Mouse (Mus musculus) lung, embryonic 15.5 days (tissue): ENCODE measurements around the gene Dll3. TPM values are rescaled to one million over a fixed set of nuclear protein-coding genes. Genes with fewer than 3 reads are reported as not detected.
"Not testable (repeated sequence)": the region's sequence is repeated elsewhere in the genome, so short reads cannot be mapped to it uniquely, and the experiment has no call there.

Experiments
- ATAC-seq: fragments of 200-750 bp; cut with Nextera tagmentation; 2 replicates; pipeline ENCODE4 v1.8.0; 2017; ENCODE audit warnings: moderate number of reproducible peaks, borderline replicate concordance; ENCODE audit not compliant: low FRiP score, low TSS enrichment; ENCODE audit errors: extremely low read depth
- H3K27ac ChIP-seq: fragments of 300-500 bp; sonication (generic); 2 replicates; pipeline ENCODE4 v1.5.1; 2015; ENCODE audit warnings: moderate library complexity, mild to moderate bottlenecking, inconsistent platforms
- H3K27me3 ChIP-seq: fragments of 300-500 bp; sonication (generic); 2 replicates; pipeline ENCODE4 v1.6.1; 2015; ENCODE audit warnings: inconsistent platforms
- H3K36me3 ChIP-seq: fragments of 300-500 bp; sonication (generic); 2 replicates; pipeline ENCODE4 v1.6.1; 2015; ENCODE audit warnings: inconsistent platforms
- H3K4me1 ChIP-seq: fragments of 300-500 bp; sonication (generic); 2 replicates; pipeline ENCODE4 v1.6.1; 2015; ENCODE audit warnings: inconsistent platforms
- H3K4me2 ChIP-seq: fragments of 300-500 bp; sonication (generic); 2 replicates; pipeline ENCODE4 v1.6.1; 2015; ENCODE audit warnings: inconsistent platforms, mild to moderate bottlenecking, moderate library complexity
- H3K4me3 ChIP-seq: fragments of 300-500 bp; sonication (generic); 2 replicates; pipeline ENCODE4 v1.5.1; 2015; ENCODE audit warnings: mild to moderate bottlenecking, inconsistent platforms
- H3K9ac ChIP-seq: fragments of 300-500 bp; sonication (generic); 2 replicates; pipeline ENCODE4 v1.6.1; 2015; ENCODE audit warnings: inconsistent platforms
- H3K9me3 ChIP-seq: fragments of 300-500 bp; sonication (generic); 2 replicates; pipeline ENCODE4 v1.6.1; 2016; ENCODE audit warnings: inconsistent platforms
- WGBS: fragments of 180-500 bp; shearing (Covaris S2); methylation state at CpG from one replicate; pipeline ENCODE4 v1.1.7; 2015; 5-methylcytosine and 5-hydroxymethylcytosine counted together
- polyA plus RNA-seq: library from polyadenylated mRNA; unstranded; fragments of >200 nt; fragmentation: Nextera tagmentation; extraction: Ambion mirVana; gene quantifications from 2 replicates; pipeline ENCODE4 v1.2.1, GENCODE M21; 2015

The Dll3 gene
- polyA plus RNA-seq, 1 experiment from 2014 or later: 0.75 TPM

- Histone ChIP-seq H3K4me1 (peaks cover 15% of the 10 kb centered on the region; the same call in 1 of the 2 replicates), H3K27ac (peak overlapping the region; percentile 88), H3K9ac (peak overlapping the region; percentile 95), H3K9me3 (no peaks in the 10 kb centered on the region), H3K27me3 (no peaks in the 10 kb centered on the region), H3K4me2 (peak overlapping the region; percentile 86), H3K4me3 (peak overlapping the region; percentile 88), H3K36me3 (peaks cover 21% of the 10 kb centered on the region; the same call in 1 of the 2 replicates)
- ATAC-seq: peak; percentile 64
- WGBS: under 1% methylated on average over 26 of the region's 62 CpGs
Measured at GRCm38 (mm10) chr7:28268042-28268531, 34.0 kb downstream of the Dll3 start.

- ATAC-seq: peak; percentile 88
- H3K27me3 ChIP-seq: no peaks in the 10 kb centered on the region
- WGBS: 6% methylated on average over 56 of the region's 57 CpGs
Measured at GRCm38 (mm10) chr7:28267129-28268041, 34.7 kb downstream of the Dll3 start, which contains the start of gene Eid2. TSS of gene Eid2 (plus strand) at chr7:28267881.

GRCm38 (mm10) chr7:28265391-28265790 is 36.6 kb downstream of the Dll3 start:
- WGBS: 87% methylated on average over 13 of the region's 13 CpGs

More at GRCm38 (mm10) chr7:28267129-28268041, 34.7 kb downstream of the Dll3 start, which contains the start of gene Eid2:
- peak within 1 kb of the TSS; percentile 88 for H3K27ac ChIP-seq
- H3K36me3 ChIP-seq: peaks cover 15% of the 10 kb centered on the region; the same call in 1 of the 2 replicates
- H3K9ac ChIP-seq: peak within 1 kb of the TSS; percentile 95
- no peaks in the 10 kb centered on the region for H3K9me3 ChIP-seq
- H3K4me2 ChIP-seq: peak within 1 kb of the TSS; percentile 86
- H3K4me3 ChIP-seq: peak within 1 kb of the TSS; percentile 88
- peaks cover 15% of the 10 kb centered on the region; the same call in 1 of the 2 replicates for H3K4me1 ChIP-seq

GRCm38 (mm10) chr7:28263786-28264185 is 38.3 kb downstream of the Dll3 start:
- Histone ChIP-seq H3K27ac (no peak overlapping the region), H3K27me3 (no peaks in the 10 kb centered on the region), H3K9me3 (no peaks in the 10 kb centered on the region), H3K4me3 (no peak overlapping the region), H3K4me1 (peaks cover 5% of the 10 kb centered on the region; the same call in 1 of the 2 replicates), H3K9ac (no peak overlapping the region), H3K4me2 (no peak overlapping the region), H3K36me3 (no peaks in the 10 kb centered on the region)
- 4% methylated on average over 15 of the region's 15 CpGs for WGBS
- ATAC-seq: no peak

More at GRCm38 (mm10) chr7:28265391-28265790, 36.6 kb downstream of the Dll3 start:
- Histone ChIP-seq H3K4me3 (no peak overlapping the region), H3K36me3 (0 out of 2 replicates have a peak, but pooled peaks cover 6% of the 10 kb centered on the region), H3K27me3 (no peaks in the 10 kb centered on the region), H3K9ac (no peak overlapping the region), H3K27ac (no peak overlapping the region), H3K4me2 (no peak overlapping the region), H3K9me3 (no peaks in the 10 kb centered on the region), H3K4me1 (peaks cover 15% of the 10 kb centered on the region; the same call in 1 of the 2 replicates)
- ATAC-seq: no peak

- 50% methylated on average over 5 of the region's 5 CpGs for WGBS
Measured at GRCm38 (mm10) chr7:28262861-28263260, 39.2 kb downstream of the Dll3 start.

GRCm38 (mm10) chr7:28255476-28255875 is 46.6 kb downstream of the Dll3 start:
- Histone ChIP-seq H3K27ac (no peak overlapping the region), H3K36me3 (no peaks in the 10 kb centered on the region), H3K4me3 (no peak overlapping the region), H3K9me3 (no peaks in the 10 kb centered on the region), H3K27me3 (no peaks in the 10 kb centered on the region), H3K9ac (no peak overlapping the region), H3K4me2 (no peak overlapping the region), H3K4me1 (no peaks in the 10 kb centered on the region)
- WGBS: 79% methylated on average over 6 of the region's 6 CpGs
- no peak for ATAC-seq

More at GRCm38 (mm10) chr7:28262861-28263260, 39.2 kb downstream of the Dll3 start:
- Histone ChIP-seq H3K27me3 (no peaks in the 10 kb centered on the region), H3K27ac (no peak overlapping the region), H3K4me1 (no peaks in the 10 kb centered on the region), H3K4me2 (no peak overlapping the region), H3K9me3 (no peaks in the 10 kb centered on the region), H3K36me3 (no peaks in the 10 kb centered on the region), H3K4me3 (no peak overlapping the region), H3K9ac (no peak overlapping the region)
- ATAC-seq: no peak

- H3K36me3 ChIP-seq: no peaks in the 10 kb centered on the region
- no peak overlapping the region for H3K27ac ChIP-seq
- H3K4me2 ChIP-seq: no peak overlapping the region
- no peak overlapping the region for H3K9ac ChIP-seq
- 76% methylated on average over 6 of the region's 6 CpGs for WGBS
- no peak overlapping the region for H3K4me3 ChIP-seq
- no peaks in the 10 kb centered on the region for H3K9me3 ChIP-seq
- no peaks in the 10 kb centered on the region for H3K27me3 ChIP-seq
- ATAC-seq: no peak
- no peaks in the 10 kb centered on the region for H3K4me1 ChIP-seq
Measured at GRCm38 (mm10) chr7:28254591-28254990, 47.4 kb downstream of the Dll3 start.

GRCm38 (mm10) chr7:28251976-28252375 is 50.1 kb downstream of the Dll3 start:
- H3K4me3 ChIP-seq: no peak overlapping the region
- no peak overlapping the region for H3K9ac ChIP-seq
- no peak overlapping the region for H3K4me2 ChIP-seq
- no peaks in the 10 kb centered on the region for H3K27me3 ChIP-seq
- WGBS: 85% methylated on average over 17 of the region's 17 CpGs
- no peak for ATAC-seq
- no peak overlapping the region for H3K27ac ChIP-seq
- no peaks in the 10 kb centered on the region for H3K36me3 ChIP-seq
- no peaks in the 10 kb centered on the region for H3K4me1 ChIP-seq
- H3K9me3 ChIP-seq: no peaks in the 10 kb centered on the region

GRCm38 (mm10) chr7:28248957-28249356 is 53.1 kb downstream of the Dll3 start:
- no peaks in the 10 kb centered on the region for H3K9me3 ChIP-seq
- H3K27me3 ChIP-seq: no peaks in the 10 kb centered on the region
- WGBS: 84% methylated on average over 3 of the region's 3 CpGs
- H3K4me1 ChIP-seq: no peaks in the 10 kb centered on the region
- H3K9ac ChIP-seq: no peak overlapping the region
- no peak overlapping the region for H3K27ac ChIP-seq
- no peak for ATAC-seq
- H3K36me3 ChIP-seq: no peaks in the 10 kb centered on the region
- no peak overlapping the region for H3K4me2 ChIP-seq
- H3K4me3 ChIP-seq: no peak overlapping the region

- not testable (repeated sequence) for ATAC-seq, H3K9ac ChIP-seq, H3K36me3 ChIP-seq, H3K4me2 ChIP-seq, H3K27me3 ChIP-seq, H3K9me3 ChIP-seq, H3K4me1 ChIP-seq, H3K4me3 ChIP-seq, H3K27ac ChIP-seq
- WGBS: 73% methylated on average over 2 of the region's 2 CpGs
Measured at GRCm38 (mm10) chr7:28243943-28244342, 58.1 kb downstream of the Dll3 start.
